Mouse (Mus musculus) liver, postnatal 0 days (tissue): Measurements from ENCODE around the gene Enpp7. TPM values are rescaled to one million over a fixed set of nuclear protein-coding genes. Genes with fewer than 3 reads are reported as not detected.
A peak's percentile ranks its signal among the peaks of the same experiment; 100 is the strongest.

Experiments used
- ATAC-seq: fragments of 200-750 bp; cut with Nextera tagmentation; 2 replicates; pipeline ENCODE4 v1.8.0; 2017; ENCODE audit warnings: mild to moderate bottlenecking, moderate library complexity
- DNase-seq: peaks from one replicate; pipeline ENCODE4 v3.0.0-alpha.2; 2016
- H3K27ac ChIP-seq: fragments of 300-500 bp; sonication (generic); 2 replicates; pipeline ENCODE4 v1.5.1; 2014; ENCODE audit warnings: antibody characterized with exemption, moderate library complexity, mild to moderate bottlenecking, low read depth
- H3K27me3 ChIP-seq: fragments of 300-500 bp; sonication (generic); 2 replicates; pipeline ENCODE4 v1.6.1; 2014; ENCODE audit warnings: low read length, control low read depth, mixed read lengths; ENCODE audit not compliant: insufficient read depth
- H3K36me3 ChIP-seq: fragments of 300-500 bp; sonication (generic); replicated peaks from 2 replicates; pipeline ENCODE4 v1.6.1; 2014; ENCODE audit warnings: mild to moderate bottlenecking, control low read depth, low read length, moderate library complexity, mixed read lengths; ENCODE audit not compliant: insufficient read depth
- H3K4me1 ChIP-seq: fragments of 300-500 bp; sonication (generic); 2 replicates; pipeline ENCODE4 v1.6.1; 2014; ENCODE audit warnings: antibody characterized with exemption, mild to moderate bottlenecking, control low read depth; ENCODE audit not compliant: insufficient read depth
- H3K4me2 ChIP-seq: fragments of 300-500 bp; sonication (generic); 2 replicates; pipeline ENCODE4 v1.6.1; 2014; ENCODE audit warnings: low read depth, mild to moderate bottlenecking, low read length, moderate library complexity, mixed read lengths
- H3K4me3 ChIP-seq: fragments of 300-500 bp; sonication (generic); 2 replicates; pipeline ENCODE4 v1.5.1; 2014; ENCODE audit warnings: low read depth, low read length
- H3K9ac ChIP-seq: fragments of 300-500 bp; sonication (generic); replicated peaks from 2 replicates; pipeline ENCODE4 v1.6.1; 2014; ENCODE audit warnings: mild to moderate bottlenecking, moderate library complexity
- H3K9me3 ChIP-seq: fragments of 300-500 bp; sonication (generic); 2 replicates; pipeline ENCODE4 v1.6.1; 2016; ENCODE audit warnings: mild to moderate bottlenecking, control low read depth, low read length, mixed read lengths
- CTCF ChIP-seq: sonication (generic); IDR thresholded peaks from 2 replicates; pipeline ENCODE4 v1.5.1; 2016; ENCODE audit warnings: antibody characterized with exemption, low read depth
- EP300 ChIP-seq: IDR thresholded peaks from 2 replicates; pipeline ENCODE4 v1.6.1; 2016; ENCODE audit warnings: antibody characterized with exemption, low read depth, mild to moderate bottlenecking
- WGBS: fragments of 180-500 bp; shearing (Covaris S2); extraction: QIAGEN DNeasy Blood & Tissue Kit; methylation state at CpG from one replicate; pipeline ENCODE4 v1.1.7; 2014; ENCODE audit not compliant: insufficient replicate concordance; 5-methylcytosine and 5-hydroxymethylcytosine counted together
- polyA plus RNA-seq: library from polyadenylated mRNA; unstranded; fragments of >200 nt; fragmentation: Nextera tagmentation; extraction: Ambion mirVana; gene quantifications from 2 replicates; pipeline ENCODE4 v1.2.1, GENCODE M21; 2015

Gene Enpp7
- polyA plus RNA-seq, 1 experiment from 2014 or later = not detected

GRCm38 (mm10) chr11:119036934-119037779 is 49.2 kb downstream of the Enpp7 start:
- ATAC-seq = no peak
- H3K4me3 ChIP-seq = peak overlapping the region; percentile 49

GRCm38 (mm10) chr11:119037780-119038401 is 49.9 kb downstream of the Enpp7 start:
- TF ChIP-seq CTCF = no peak
- no peak for TF ChIP-seq EP300
- no peak for DNase-seq
- Histone ChIP-seq H3K9me3 (no peaks in the 10 kb centered on the region), H3K4me1 (peaks cover 39% of the 10 kb centered on the region), H3K27me3 (peaks cover 65% of the 10 kb centered on the region), H3K4me3 (peak overlapping the region; percentile 49; the same call in 1 of the 2 replicates), H3K4me2 (peak overlapping the region; percentile 77), H3K9ac (no peak overlapping the region), H3K36me3 (no peaks in the 10 kb centered on the region; the same call in 1 of the 2 replicates), H3K27ac (no peak overlapping the region)
- WGBS = 39% methylated on average over 18 of the region's 18 CpGs
- ATAC-seq = no peak

More at GRCm38 (mm10) chr11:119036934-119037779, 49.2 kb downstream of the Enpp7 start:
- DNase-seq = no peak
- H3K9me3 ChIP-seq = no peaks in the 10 kb centered on the region
- TF ChIP-seq EP300 (no peak), CTCF (no peak)
- H3K27ac ChIP-seq = no peak overlapping the region
- H3K9ac ChIP-seq = peak overlapping the region; percentile 50
- no peaks in the 10 kb centered on the region; the same call in 1 of the 2 replicates for H3K36me3 ChIP-seq
- H3K4me2 ChIP-seq = peak overlapping the region; percentile 77
- WGBS = 8% methylated on average over 57 of the region's 57 CpGs
- peaks cover 58% of the 10 kb centered on the region for H3K27me3 ChIP-seq
- peaks cover 33% of the 10 kb centered on the region for H3K4me1 ChIP-seq

GRCm38 (mm10) chr11:119038744-119039484 is 50.9 kb downstream of the Enpp7 start:
- no peak overlapping the region for H3K9ac ChIP-seq
- H3K27me3 ChIP-seq = peaks cover 76% of the 10 kb centered on the region
- DNase-seq = no peak
- H3K4me2 ChIP-seq = no peak overlapping the region
- no peaks in the 10 kb centered on the region for H3K9me3 ChIP-seq
- H3K4me3 ChIP-seq = no peak overlapping the region
- TF ChIP-seq EP300 (no peak), CTCF (no peak)
- ATAC-seq = no peak
- no peaks in the 10 kb centered on the region; the same call in 1 of the 2 replicates for H3K36me3 ChIP-seq
- no peak overlapping the region for H3K27ac ChIP-seq
- WGBS = 75% methylated on average over 22 of the region's 22 CpGs
- peaks cover 39% of the 10 kb centered on the region for H3K4me1 ChIP-seq

- Histone ChIP-seq H3K9me3 (no peaks in the 10 kb centered on the region), H3K27ac (no peak overlapping the region), H3K27me3 (peaks cover 79% of the 10 kb centered on the region), H3K36me3 (no peaks in the 10 kb centered on the region; the same call in 1 of the 2 replicates), H3K4me1 (peaks cover 47% of the 10 kb centered on the region), H3K4me3 (peak overlapping the region; percentile 67), H3K9ac (peak overlapping the region; percentile 70), H3K4me2 (peak overlapping the region; percentile 97)
- TF ChIP-seq CTCF (no peak), EP300 (no peak)
- ATAC-seq (no peak), DNase-seq (no peak)
- 15% methylated on average over 21 of the region's 21 CpGs for WGBS
Measured at GRCm38 (mm10) chr11:119039732-119040512, 51.9 kb downstream of the Enpp7 start.

- ATAC-seq (peak; percentile 94), DNase-seq (peak; percentile 97)
- Histone ChIP-seq H3K27me3 (peaks cover 79% of the 10 kb centered on the region), H3K27ac (peak within 1 kb of the TSS; percentile 83), H3K4me2 (peak within 1 kb of the TSS; percentile 97), H3K9ac (peak within 1 kb of the TSS; percentile 70), H3K4me3 (peak within 1 kb of the TSS; percentile 67), H3K9me3 (no peaks in the 10 kb centered on the region), H3K36me3 (no peaks in the 10 kb centered on the region; the same call in 1 of the 2 replicates), H3K4me1 (peaks cover 47% of the 10 kb centered on the region)
- TF ChIP-seq EP300 (no peak), CTCF (no peak)
- 3% methylated on average over 38 of the region's 63 CpGs for WGBS
Measured at GRCm38 (mm10) chr11:119040600-119041324, 52.8 kb downstream of the Enpp7 start, which contains the start of gene Cbx8. Gene Cbx8 (minus strand): TSS chr11:119040969.
